Mouse (Mus musculus): ENCODE measurements around the gene Acox3.

Acox3 gene

GRCm38 (mm10) chr5:35648230-35648629 lies 65.4 kb downstream of the Acox3 start:
- DNase-seq (ENCODE audit: low read depth, low spot score) = no peak

DNA sequence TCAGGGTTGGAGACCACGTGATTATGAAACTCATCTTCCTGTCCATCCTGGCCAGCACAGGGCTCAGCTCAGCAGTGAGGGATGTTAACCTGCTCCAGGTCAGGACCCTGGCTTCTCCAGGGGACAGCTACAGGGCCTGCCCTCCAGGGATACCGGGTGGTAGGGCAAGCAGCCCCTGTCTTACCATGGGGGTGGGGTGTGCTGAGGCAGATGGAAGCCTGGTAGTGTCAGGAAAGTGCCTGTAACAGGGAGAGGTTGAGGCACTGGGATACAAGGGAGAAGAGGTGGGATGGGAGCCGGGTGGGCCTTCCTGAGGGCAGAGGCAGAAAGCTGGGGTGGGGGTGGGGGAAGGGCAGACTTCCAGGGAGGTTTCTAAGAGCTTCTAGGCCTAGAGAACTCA lies 69.5 kb downstream of the Acox3 start:
- no peak for DNase-seq (ENCODE audit: low read depth, low spot score)

GRCm38 (mm10) chr5:35652872-35653271 lies 70.0 kb downstream of the Acox3 start:
- no peak for DNase-seq (ENCODE audit: low read depth, low spot score)

DNA sequence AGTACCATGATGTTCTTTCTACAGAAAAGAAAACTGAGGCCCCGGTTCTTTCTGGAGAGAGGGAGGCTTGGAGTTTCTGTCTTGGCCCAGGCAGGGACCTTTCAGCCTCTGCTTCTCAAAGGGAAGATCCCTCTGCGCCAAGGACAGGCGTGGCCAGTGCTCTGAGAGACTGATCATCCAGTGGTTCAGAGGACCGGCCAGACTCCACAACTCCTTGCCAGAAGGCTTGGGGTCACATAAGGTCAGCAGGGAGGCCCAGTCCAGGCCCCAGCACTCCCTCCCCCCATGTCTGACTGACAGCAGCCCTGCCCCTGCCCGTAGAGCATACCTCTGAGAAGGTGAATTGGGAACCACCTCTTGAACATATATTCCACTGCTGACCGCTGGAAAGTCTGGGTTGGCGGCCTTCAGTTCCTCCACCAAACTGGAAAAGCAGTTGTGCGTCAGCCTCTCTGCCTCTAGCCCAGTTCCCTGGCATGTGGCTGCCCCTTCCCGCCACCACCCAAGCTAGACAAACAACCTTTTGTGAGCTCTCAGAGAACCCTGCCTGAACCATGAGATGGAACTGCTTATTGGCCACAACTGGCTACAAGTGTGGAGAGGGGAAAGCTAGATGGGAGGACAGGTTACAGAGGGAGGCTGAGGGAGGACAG lies 71.0 kb downstream of the Acox3 start:
- DNase-seq (ENCODE audit: low read depth, low spot score) = no peak

- DNase-seq (ENCODE audit: low read depth, low spot score) = no peak
Observed at GRCm38 (mm10) chr5:35655753-35656485, 73.1 kb downstream of the Acox3 start.

DNA sequence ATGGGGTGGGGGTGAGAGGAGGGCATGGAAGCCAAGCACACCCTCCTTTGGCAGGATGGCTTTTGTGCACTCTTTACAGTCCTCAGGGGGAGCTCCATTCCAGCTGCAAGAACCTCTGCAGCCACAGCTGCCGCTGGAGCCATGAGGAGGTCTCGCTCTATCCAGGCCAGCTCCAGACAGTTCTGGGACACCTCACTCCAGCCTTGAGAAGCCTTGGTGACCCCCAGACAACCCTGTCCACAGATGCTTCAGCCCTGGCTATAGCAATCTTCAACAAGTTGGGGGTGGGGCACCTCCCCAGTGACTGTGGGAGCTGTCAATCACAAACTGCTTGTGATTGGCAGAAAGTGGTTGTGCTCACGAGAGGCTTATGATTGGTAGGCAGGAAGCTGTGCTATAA lies 76.7 kb downstream of the Acox3 start:
- no peak for DNase-seq (ENCODE audit: low read depth, low spot score)

- DNase-seq (ENCODE audit: low read depth, low spot score) = no peak
Observed at GRCm38 (mm10) chr5:35661210-35661609, 78.4 kb downstream of the Acox3 start.

DNA sequence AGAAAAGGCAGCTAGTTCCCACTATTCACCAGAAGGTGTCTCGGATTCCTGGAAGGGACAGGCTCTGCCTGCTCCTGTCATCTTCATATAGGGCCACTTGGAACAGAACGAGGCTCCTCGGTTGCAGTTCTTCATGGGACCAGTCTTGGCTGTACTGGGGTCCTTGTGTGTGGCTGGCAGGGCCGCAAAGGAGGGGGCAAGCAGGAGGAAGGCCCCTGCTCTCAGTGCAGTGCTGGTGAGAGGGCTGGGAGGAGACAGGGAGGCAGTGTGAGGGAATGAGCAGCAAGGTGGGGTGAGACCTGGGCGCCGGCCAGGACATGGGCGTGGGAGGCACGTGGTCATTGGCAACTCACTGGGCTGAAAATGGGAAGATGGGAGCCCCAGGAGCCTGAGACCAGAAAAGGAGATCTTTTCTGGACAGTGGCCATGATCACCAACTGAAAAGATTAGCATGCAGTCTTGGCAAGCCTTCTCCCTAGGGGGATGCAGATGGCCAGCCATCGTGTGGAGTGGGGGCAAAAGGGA lies 79.2 kb downstream of the Acox3 start:
- DNase-seq (ENCODE audit: low read depth, low spot score) = no peak

Measured in retina, postnatal 7 days (tissue).